Mouse (Mus musculus) CH12.LX (cell line): Measurements from ENCODE around the gene Tmed4.
"Not testable (repeated sequence)": the region's sequence is repeated elsewhere in the genome, so short reads cannot be mapped to it uniquely, and the experiment has no call there.

Source experiments
- CTCF ChIP-seq, 2 experiments: IDR thresholded peaks in 1 of 2; conservative IDR thresholded peaks in 1 of 2; 2 replicates each; pipeline ENCODE4 v1.5.1; 2011 to 2012; ENCODE audit warnings: low read depth in 2 of 2, low read length in 2 of 2, improper control_type of control experiment in 1 of 2, inconsistent platforms in 1 of 2, mild to moderate bottlenecking in 1 of 2, moderate library complexity in 1 of 2
- GABPA ChIP-seq: IDR thresholded peaks from 2 replicates; pipeline ENCODE4 v1.6.1; 2012; ENCODE audit warnings: low read depth, low read length, improper control_type of control experiment, inconsistent platforms; ENCODE audit not compliant: insufficient replicate concordance
- POLR2A ChIP-seq: IDR thresholded peaks from 2 replicates; pipeline ENCODE4 v1.6.1; 2011; ENCODE audit warnings: low read depth, mild to moderate bottlenecking, improper control_type of control experiment, low read length
- ZKSCAN1 ChIP-seq: IDR thresholded peaks from 2 replicates; pipeline ENCODE4 v1.6.1; 2012; ENCODE audit warnings: low read depth, inconsistent platforms, low read length, improper control_type of control experiment, borderline replicate concordance

GRCm38 (mm10) chr11:6254602-6255001 lies 20.1 kb downstream of the Tmed4 start:
- not testable (repeated sequence) for TF ChIP-seq CTCF (conservative IDR thresholded peaks at IDR 0.05 in 1 of 2, IDR thresholded peaks at IDR 0.05 in 1 of 2; ENCODE audit: low read depth in 2 of 2, low read length in 2 of 2); ZKSCAN1; POLR2A; GABPA
